Mouse (Mus musculus) heart, postnatal 0 days (tissue): ENCODE measurements around the gene Pramef20.
"Not testable (repeated sequence)": the region's sequence is repeated elsewhere in the genome, so short reads cannot be mapped to it uniquely, and the experiment has no call there.

Source experiments
- CTCF ChIP-seq: IDR thresholded peaks from 2 replicates; pipeline ENCODE4 v1.5.1; 2016; ENCODE audit warnings: antibody characterized with exemption, control low read depth, low read depth
- EP300 ChIP-seq: IDR thresholded peaks from 2 replicates; pipeline ENCODE4 v1.6.1; 2016; ENCODE audit warnings: antibody characterized with exemption, low read depth

- not testable (repeated sequence) for TF ChIP-seq CTCF, EP300
Measured at GRCm38 (mm10) chr4:144335856-144336255, 41.9 kb downstream of the Pramef20 start.
